Comparison of ENCODE assay signal across 26 mouse cellular contexts in the genomic region with DNA sequence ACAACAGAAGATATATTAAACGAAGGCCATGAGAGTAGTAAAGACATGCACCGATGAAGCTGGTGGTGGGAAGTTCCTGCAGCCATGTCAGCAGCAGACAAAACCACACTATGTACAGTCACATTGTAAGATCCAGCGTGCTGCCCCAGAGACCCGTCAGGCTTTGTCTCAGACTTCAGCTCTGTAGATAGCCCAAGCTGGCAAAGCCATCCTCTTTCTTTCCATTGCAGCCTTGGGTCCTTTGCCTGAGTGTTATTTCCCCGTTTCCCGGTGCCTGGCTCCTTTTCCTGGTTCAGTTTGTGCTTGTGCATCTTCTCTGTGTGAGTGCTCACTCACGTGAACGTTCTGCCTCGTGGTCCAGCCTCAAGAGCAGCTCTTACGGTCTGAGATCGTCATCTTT.
"Had no signal": no experiment of that assay in that cellular context is flagged by ENCODE, and none has a peak within 500 bp of the region (broad histone marks: within the 10 kb centered on the region; RNA-seq: fewer than 3 reads in every experiment).

No protein-coding gene starts in this region.

- H3K36me3 ChIP-seq: heart, embryonic 13.5 days; heart, embryonic 15.5 days; hindbrain, embryonic 10.5 days; hindbrain, embryonic 12.5 days; intestine, embryonic 15.5 days; limb, embryonic 10.5 days; limb, embryonic 12.5 days; liver, embryonic 13.5 days had no signal

- H3K9me3 ChIP-seq: heart, embryonic 13.5 days; heart, embryonic 15.5 days; hindbrain, embryonic 10.5 days; hindbrain, embryonic 12.5 days; intestine, embryonic 15.5 days; limb, embryonic 10.5 days; limb, embryonic 12.5 days; liver, embryonic 13.5 days had no signal

- H3K27me3 ChIP-seq: heart, embryonic 13.5 days; heart, embryonic 15.5 days; hindbrain, embryonic 12.5 days; intestine, embryonic 15.5 days; limb, embryonic 12.5 days; liver, embryonic 13.5 days had no signal

- H3K27ac ChIP-seq: gastrocnemius, adult 2 months; heart, embryonic 13.5 days; heart, embryonic 15.5 days; hindbrain, embryonic 10.5 days; hindbrain, embryonic 12.5 days; hindbrain, embryonic 14.5 days; intestine, embryonic 15.5 days; layer of hippocampus, adult 2 months; left cerebral cortex, adult 2 months; limb, embryonic 10.5 days; limb, embryonic 12.5 days; liver, embryonic 13.5 days had no signal

- ATAC-seq: hindbrain, embryonic 16.5 days; inflammation-experienced regulatory T-cells, adult 6 months; intestine, embryonic 15.5 days; intestine, postnatal 0 days had no signal

- H3K4me2 ChIP-seq: heart, embryonic 11.5 days; heart, embryonic 13.5 days; heart, embryonic 15.5 days; hindbrain, embryonic 12.5 days; hindbrain, embryonic 14.5 days; intestine, embryonic 15.5 days; limb, embryonic 12.5 days; liver, embryonic 11.5 days; liver, embryonic 13.5 days had no signal

- H3K4me3 ChIP-seq: gastrocnemius, adult 2 months; heart, embryonic 13.5 days; heart, embryonic 15.5 days; hindbrain, embryonic 10.5 days; hindbrain, embryonic 12.5 days; intestine, embryonic 15.5 days; layer of hippocampus, adult 2 months; left cerebral cortex, adult 2 months; limb, embryonic 10.5 days; limb, embryonic 12.5 days; liver, embryonic 13.5 days had no signal

- H3K4me1 ChIP-seq: intestine, embryonic 15.5 days; liver, embryonic 13.5 days had no signal

- DNase-seq: gastrocnemius, adult 2 months; gastrocnemius, postnatal 10 days; gastrocnemius, postnatal 25 days; heart, postnatal 4 days; kidney, adult 18-20 months; kidney, adult 8-10 months; kidney, postnatal 10 days; kidney, postnatal 25 days; kidney, postnatal 4 days; liver; liver, embryonic 13.5 days had no signal

- H3K9ac ChIP-seq: heart, embryonic 13.5 days; heart, embryonic 15.5 days; hindbrain, embryonic 12.5 days; hindbrain, embryonic 14.5 days; intestine, embryonic 15.5 days; limb, embryonic 12.5 days; liver, embryonic 13.5 days had no signal
